Mouse (Mus musculus): ENCODE measurements around the gene Brdt. TPM values are rescaled to one million over a fixed set of nuclear protein-coding genes. Genes with fewer than 3 reads are reported as not detected.

Gene Brdt
- total and polyA plus RNA-seq, 3 experiments = 0.18 to 0.47 (median 0.30) TPM

GRCm38 (mm10) chr5:107405361-107405760 is 74.4 kb downstream of the Brdt start:
- Histone ChIP-seq H3K36me3 (ENCODE audit: control insufficient read depth, insufficient read depth, low read length) (no peaks in the 10 kb centered on the region), H3K27ac (no peak overlapping the region), H3K27me3 (ENCODE audit: control insufficient read depth, insufficient read depth, low read length) (peaks cover 4% of the 10 kb centered on the region; the same call in 1 of the 2 replicates), H3K9ac (ENCODE audit: low read depth, low read length) (no peak overlapping the region), H3K4me3 (no peak overlapping the region), H3K79me2 (replicated peaks; ENCODE audit: control insufficient read depth, insufficient read depth, low read length) (no peaks in the 10 kb centered on the region), H3K4me1 (ENCODE audit: control insufficient read depth, insufficient read depth, low read length) (no peaks in the 10 kb centered on the region; the same call in 1 of the 2 replicates)
- DNase-seq = no peak
- WGBS = 77% methylated on average over 4 of the region's 4 CpGs
- intact Hi-C loops (cut with DNase I) = no loop called here
- TF ChIP-seq POLR2A (IDR thresholded peaks at IDR 0.05; ENCODE audit: insufficient read depth, low read depth, low read length) (no peak), EP300 (IDR thresholded peaks at IDR 0.05; ENCODE audit: insufficient read depth, low read depth, low read length) (no peak), CTCF (IDR thresholded peaks at IDR 0.05) (no peak)

GRCm38 (mm10) chr5:107410305-107410704 is 79.3 kb downstream of the Brdt start:
- no peak for TF ChIP-seq EP300 (IDR thresholded peaks at IDR 0.05; ENCODE audit: insufficient read depth, low read depth, low read length)
- no peak for TF ChIP-seq CTCF (IDR thresholded peaks at IDR 0.05)
- no peak for TF ChIP-seq POLR2A (IDR thresholded peaks at IDR 0.05; ENCODE audit: insufficient read depth, low read depth, low read length)
- Histone ChIP-seq H3K4me1 (ENCODE audit: control insufficient read depth, insufficient read depth, low read length) (no peaks in the 10 kb centered on the region), H3K27me3 (ENCODE audit: control insufficient read depth, insufficient read depth, low read length) (no peaks in the 10 kb centered on the region), H3K36me3 (ENCODE audit: control insufficient read depth, insufficient read depth, low read length) (no peaks in the 10 kb centered on the region), H3K27ac (no peak overlapping the region), H3K9ac (ENCODE audit: low read depth, low read length) (no peak overlapping the region), H3K79me2 (replicated peaks; ENCODE audit: control insufficient read depth, insufficient read depth, low read length) (no peaks in the 10 kb centered on the region), H3K4me3 (no peak overlapping the region)
- intact Hi-C loops (cut with DNase I) = no loop called here
- 92% methylated on average over 1 of the region's 1 CpGs for WGBS
- no peak for DNase-seq

DNA sequence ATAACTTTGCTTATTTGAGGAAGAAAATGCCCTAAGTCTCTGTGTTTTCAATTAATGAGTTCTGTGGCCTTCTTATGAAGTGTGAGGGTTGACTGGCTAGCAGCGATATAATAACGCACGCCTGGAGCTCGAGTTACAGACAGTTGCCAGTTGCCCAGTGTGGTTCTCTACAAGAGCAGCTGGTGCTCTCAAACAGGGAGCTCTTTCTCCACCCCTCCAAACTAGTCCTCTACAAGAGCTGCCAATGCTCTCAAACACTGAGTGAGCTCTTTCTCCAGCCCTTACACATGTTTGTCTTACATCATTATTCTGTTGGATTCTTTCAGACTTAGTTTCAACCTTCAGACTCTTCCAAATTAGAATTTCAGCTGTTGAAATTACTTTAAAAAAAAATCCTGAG is 80.4 kb downstream of the Brdt start:
- Histone ChIP-seq H3K79me2 (replicated peaks; ENCODE audit: control insufficient read depth, insufficient read depth, low read length) (no peaks in the 10 kb centered on the region), H3K36me3 (ENCODE audit: control insufficient read depth, insufficient read depth, low read length) (no peaks in the 10 kb centered on the region), H3K27me3 (ENCODE audit: control insufficient read depth, insufficient read depth, low read length) (no peaks in the 10 kb centered on the region), H3K4me1 (ENCODE audit: control insufficient read depth, insufficient read depth, low read length) (no peaks in the 10 kb centered on the region), H3K9ac (ENCODE audit: low read depth, low read length) (no peak overlapping the region), H3K27ac (no peak overlapping the region), H3K4me3 (no peak overlapping the region)
- intact Hi-C loops (cut with DNase I) = no loop called here
- DNase-seq = no peak
- TF ChIP-seq CTCF (IDR thresholded peaks at IDR 0.05) = no peak
- no peak for TF ChIP-seq EP300 (IDR thresholded peaks at IDR 0.05; ENCODE audit: insufficient read depth, low read depth, low read length)
- WGBS = 54% methylated on average over 4 of the region's 4 CpGs

DNA sequence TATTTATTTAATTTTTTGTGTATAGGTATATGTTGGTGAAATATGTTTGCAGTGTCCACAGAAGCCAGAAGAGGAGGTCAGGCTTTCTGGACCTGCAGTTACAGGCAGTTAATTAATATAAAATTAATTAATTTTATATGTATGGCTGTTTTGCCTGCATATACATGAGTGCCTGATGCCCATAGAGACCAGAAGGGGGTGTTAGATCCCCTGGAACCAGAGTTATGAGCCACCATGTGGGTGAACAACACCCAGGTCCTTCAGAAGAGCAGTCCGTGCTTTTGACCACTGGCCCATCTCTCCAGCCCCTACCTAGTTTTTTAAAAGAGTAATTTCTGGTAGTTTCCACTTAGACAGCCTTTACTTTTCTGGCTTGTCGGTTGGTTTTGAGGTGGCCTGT is 81.3 kb downstream of the Brdt start:
- H3K36me3 ChIP-seq (ENCODE audit: control insufficient read depth, insufficient read depth, low read length) = no peaks in the 10 kb centered on the region
- H3K4me3 ChIP-seq = no peak overlapping the region
- H3K9ac ChIP-seq (ENCODE audit: low read depth, low read length) = no peak overlapping the region
- WGBS = 81% methylated on average over 2 of the region's 2 CpGs
- no peaks in the 10 kb centered on the region for H3K4me1 ChIP-seq (ENCODE audit: control insufficient read depth, insufficient read depth, low read length)
- DNase-seq = no peak
- no peaks in the 10 kb centered on the region for H3K79me2 ChIP-seq (replicated peaks; ENCODE audit: control insufficient read depth, insufficient read depth, low read length)
- no peaks in the 10 kb centered on the region for H3K27me3 ChIP-seq (ENCODE audit: control insufficient read depth, insufficient read depth, low read length)
- TF ChIP-seq CTCF (IDR thresholded peaks at IDR 0.05) (no peak), EP300 (IDR thresholded peaks at IDR 0.05; ENCODE audit: insufficient read depth, low read depth, low read length) (no peak), POLR2A (IDR thresholded peaks at IDR 0.05; ENCODE audit: insufficient read depth, low read depth, low read length) (no peak)
- intact Hi-C loops (cut with DNase I) = no loop called here
- H3K27ac ChIP-seq = no peak overlapping the region

DNA sequence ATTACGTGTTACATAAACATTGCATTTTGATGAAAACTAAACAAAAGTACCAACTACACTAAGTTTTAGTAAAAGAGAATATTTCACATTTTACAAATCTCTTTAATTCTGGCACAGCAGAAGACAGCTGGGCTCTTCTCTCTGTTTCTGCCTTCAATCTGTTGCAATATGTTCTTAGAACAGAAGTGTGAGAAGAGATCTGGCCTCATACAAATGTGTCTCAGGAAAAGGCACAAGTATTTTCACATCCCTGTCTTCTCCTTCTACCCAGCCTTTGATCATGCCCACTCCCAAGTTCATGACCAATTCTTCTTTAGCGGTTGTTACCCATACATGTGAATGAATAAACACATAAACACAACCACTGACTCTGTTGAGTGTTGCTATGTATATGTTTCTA is 84.1 kb downstream of the Brdt start:
- DNase-seq = no peak
- H3K4me3 ChIP-seq = no peak overlapping the region
- no peaks in the 10 kb centered on the region; the same call in 1 of the 2 replicates for H3K4me1 ChIP-seq (ENCODE audit: control insufficient read depth, insufficient read depth, low read length)
- no peak overlapping the region for H3K27ac ChIP-seq
- H3K36me3 ChIP-seq (ENCODE audit: control insufficient read depth, insufficient read depth, low read length) = no peaks in the 10 kb centered on the region
- no peaks in the 10 kb centered on the region for H3K79me2 ChIP-seq (replicated peaks; ENCODE audit: control insufficient read depth, insufficient read depth, low read length)
- intact Hi-C loops (cut with DNase I) = no loop called here
- 79% methylated on average over 2 of the region's 2 CpGs for WGBS
- no peaks in the 10 kb centered on the region for H3K27me3 ChIP-seq (ENCODE audit: control insufficient read depth, insufficient read depth, low read length)
- H3K9ac ChIP-seq (ENCODE audit: low read depth, low read length) = no peak overlapping the region
- no peak for TF ChIP-seq CTCF (IDR thresholded peaks at IDR 0.05)
- no peak for TF ChIP-seq EP300 (IDR thresholded peaks at IDR 0.05; ENCODE audit: insufficient read depth, low read depth, low read length)
- no peak for TF ChIP-seq POLR2A (IDR thresholded peaks at IDR 0.05; ENCODE audit: insufficient read depth, low read depth, low read length)

GRCm38 (mm10) chr5:107421676-107422075 is 90.7 kb downstream of the Brdt start:
- no peak overlapping the region for H3K4me3 ChIP-seq
- no peaks in the 10 kb centered on the region for H3K79me2 ChIP-seq (replicated peaks; ENCODE audit: control insufficient read depth, insufficient read depth, low read length)
- H3K27me3 ChIP-seq (ENCODE audit: control insufficient read depth, insufficient read depth, low read length) = no peaks in the 10 kb centered on the region
- DNase-seq = no peak
- no peak overlapping the region for H3K27ac ChIP-seq
- intact Hi-C loops (cut with DNase I) = no loop called here
- no peaks in the 10 kb centered on the region; the same call in 1 of the 2 replicates for H3K4me1 ChIP-seq (ENCODE audit: control insufficient read depth, insufficient read depth, low read length)
- 9% methylated on average over 1 of the region's 1 CpGs for WGBS
- TF ChIP-seq POLR2A (IDR thresholded peaks at IDR 0.05; ENCODE audit: insufficient read depth, low read depth, low read length) (no peak), CTCF (IDR thresholded peaks at IDR 0.05) (no peak), EP300 (IDR thresholded peaks at IDR 0.05; ENCODE audit: insufficient read depth, low read depth, low read length) (no peak)
- no peaks in the 10 kb centered on the region for H3K36me3 ChIP-seq (ENCODE audit: control insufficient read depth, insufficient read depth, low read length)
- H3K9ac ChIP-seq (ENCODE audit: low read depth, low read length) = no peak overlapping the region

All from heart, adult 2 months (tissue).